Mouse (Mus musculus) left cerebral cortex, postnatal 4 days (tissue): ENCODE data around the gene Rnf126. TPM values are rescaled to one million over a fixed set of nuclear protein-coding genes. Genes with fewer than 3 reads are reported as not detected.

Experiments
- DNase-seq: peaks from one replicate; pipeline ENCODE4 v3.0.0-alpha.2; 2022
- intact Hi-C: fragments of 180-260 bp; cut with DNase I; formaldehyde crosslinking; loops from one replicate; pipeline ENCODE4 v1.15.1; 2025
- total RNA-seq, 2 experiments: library from RNA; stranded (reverse); gene quantifications; 2 replicates each; pipeline ENCODE4 v1.2.3; 2021

Gene Rnf126
- total RNA-seq, 2 experiments from 2014 or later = 85.0 to 95.3 TPM

DNA sequence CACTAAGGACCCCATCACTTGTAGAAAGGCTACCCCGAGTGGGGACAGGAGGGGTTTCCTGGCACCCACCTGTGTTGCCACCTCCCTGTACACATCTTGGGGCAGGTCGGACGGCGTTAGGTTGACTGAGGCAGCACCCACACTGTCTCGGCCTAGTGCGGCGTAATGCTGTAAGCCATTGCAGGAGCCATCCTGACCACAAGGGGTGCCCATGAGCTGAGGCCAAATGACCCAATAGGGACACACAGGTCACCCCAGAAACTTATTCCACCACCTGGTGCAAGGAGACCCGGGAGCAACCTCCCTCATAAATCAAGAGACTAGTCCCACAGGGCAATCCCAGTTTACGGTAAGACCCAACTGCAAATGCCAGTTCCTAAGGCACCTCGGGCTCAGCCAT, 28.5 kb downstream of the Rnf126 start:
- DNase-seq = no peak

DNA sequence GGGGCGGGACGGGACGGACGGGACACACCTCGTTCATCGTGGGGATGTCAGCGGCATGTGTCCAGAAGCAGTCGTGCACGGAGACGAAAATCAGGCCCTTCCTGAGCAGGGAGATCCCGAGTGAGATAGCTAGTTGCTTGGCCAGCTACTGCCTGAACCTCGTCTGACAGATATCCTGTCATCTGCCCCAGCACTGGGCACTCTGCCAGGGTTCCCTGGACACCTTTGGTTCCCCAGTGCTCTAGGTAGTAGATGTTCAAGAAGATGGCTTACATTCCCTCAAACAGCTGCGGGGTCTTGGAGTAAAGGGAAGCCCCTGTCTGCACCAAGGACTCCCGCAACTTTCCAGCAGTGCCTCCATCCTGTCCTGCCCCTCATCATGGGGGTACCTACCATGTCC, 30.0 kb downstream of the Rnf126 start:
- intact Hi-C loops = loop anchor here (10.0 kb wide), 1 partner anchor 1818 kb away; the partner anchor contains the start of gene Aes

More for the DNA sequence above, 28.5 kb downstream of the Rnf126 start:
- intact Hi-C loops = loop anchor here (10.0 kb wide), 1 partner anchor 1817 kb away; the partner anchor contains the start of gene Aes

DNA sequence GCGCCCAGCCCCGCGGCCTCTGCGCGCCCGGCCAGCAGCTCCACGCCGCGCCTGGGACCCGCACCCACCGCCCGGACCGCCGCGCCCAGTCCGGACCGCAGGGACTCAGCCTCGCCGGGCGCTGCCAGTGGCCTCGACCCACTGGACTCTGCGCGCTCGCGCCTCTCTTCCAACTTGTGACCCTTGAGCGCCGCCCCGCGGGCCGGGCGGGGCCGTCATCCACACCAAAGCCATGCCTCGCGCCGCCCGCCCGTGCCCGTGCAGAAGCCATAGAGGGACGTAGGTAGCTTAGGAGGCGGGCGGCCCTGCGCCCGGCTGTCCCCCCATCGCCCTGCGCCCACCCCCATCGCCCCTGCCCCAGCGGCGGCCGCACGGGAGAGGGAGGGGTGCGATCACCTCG, 31.4 kb downstream of the Rnf126 start:
- no peak for DNase-seq
- intact Hi-C loops = loop anchor here (10.0 kb wide), 1 partner anchor 1819 kb away; the partner anchor contains the start of gene Aes

More for the DNA sequence above, 30.0 kb downstream of the Rnf126 start:
- no peak for DNase-seq

DNA sequence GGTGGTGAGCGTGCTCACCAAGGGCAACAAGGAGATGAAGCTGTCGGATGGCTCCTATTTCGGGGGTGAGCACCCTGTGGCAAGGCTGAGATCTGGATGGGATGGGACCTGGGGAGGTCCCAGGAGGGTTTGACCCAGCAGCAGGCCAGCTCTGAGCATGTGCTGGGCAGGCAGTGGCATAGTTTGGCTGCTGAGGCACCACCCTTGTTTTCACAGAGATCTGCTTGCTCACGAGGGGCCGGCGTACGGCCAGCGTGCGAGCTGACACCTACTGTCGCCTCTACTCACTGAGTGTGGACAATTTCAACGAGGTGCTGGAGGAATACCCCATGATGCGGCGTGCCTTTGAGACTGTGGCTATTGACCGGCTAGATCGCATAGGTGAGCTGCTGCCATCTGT, 32.9 kb downstream of the Rnf126 start:
- intact Hi-C loops = loop anchor here (10.0 kb wide), 1 partner anchor 1821 kb away; the partner anchor contains the start of gene Aes
- DNase-seq = no peak

DNA sequence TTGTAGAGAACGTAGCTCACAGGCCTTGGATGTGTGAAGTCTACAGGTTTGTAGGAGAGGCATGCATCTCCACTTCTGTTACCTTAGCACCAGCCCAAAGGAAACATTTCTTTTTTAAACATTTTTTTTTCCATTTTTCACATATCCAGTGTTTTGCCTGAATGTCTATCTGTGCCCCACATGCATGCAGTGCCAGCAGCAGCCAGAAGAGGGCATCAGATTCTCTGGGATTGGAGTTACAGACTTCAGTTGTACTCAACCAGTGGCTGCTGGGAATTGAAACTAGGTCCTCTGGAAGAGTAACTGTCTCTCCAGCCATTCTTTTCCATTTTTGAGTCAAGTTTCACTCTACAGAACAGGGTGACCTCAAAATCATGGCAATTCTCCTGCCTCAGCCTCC, 34.3 kb downstream of the Rnf126 start:
- no peak for DNase-seq
- intact Hi-C loops = loop anchor here (10.0 kb wide), 1 partner anchor 1822 kb away; the partner anchor contains the start of gene Aes

DNA sequence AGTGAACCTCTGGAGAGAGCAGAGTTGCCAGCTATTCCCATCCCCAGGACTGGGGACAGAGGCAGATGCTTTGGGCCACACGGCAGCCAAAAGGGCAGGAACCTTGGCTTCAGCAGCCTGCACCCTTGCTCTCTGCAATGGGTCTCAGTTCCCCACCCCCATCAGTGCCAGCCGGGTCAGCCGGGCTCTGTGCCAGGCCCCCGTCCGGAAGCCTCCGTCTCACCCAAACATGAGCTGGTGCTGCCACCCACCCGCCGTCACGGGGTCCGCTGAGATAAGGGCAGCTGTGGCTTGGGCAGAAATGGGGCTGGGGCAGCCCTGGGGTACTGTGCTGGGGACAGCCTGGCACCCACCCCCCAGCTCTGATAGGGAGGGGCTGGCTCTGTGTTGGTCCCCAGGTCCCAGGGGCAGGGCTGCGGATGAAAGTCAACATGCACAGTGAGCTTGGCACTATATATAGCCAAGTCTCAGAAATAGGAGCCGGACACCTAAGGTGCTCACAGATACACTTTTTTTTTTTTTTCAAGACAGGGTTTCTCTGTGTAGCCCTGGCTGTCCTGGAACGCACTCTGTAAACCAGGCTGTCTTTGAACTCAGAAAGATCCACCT, 37.3 kb downstream of the Rnf126 start:
- intact Hi-C loops = no loop called here
- peak; percentile 63 for DNase-seq

DNA sequence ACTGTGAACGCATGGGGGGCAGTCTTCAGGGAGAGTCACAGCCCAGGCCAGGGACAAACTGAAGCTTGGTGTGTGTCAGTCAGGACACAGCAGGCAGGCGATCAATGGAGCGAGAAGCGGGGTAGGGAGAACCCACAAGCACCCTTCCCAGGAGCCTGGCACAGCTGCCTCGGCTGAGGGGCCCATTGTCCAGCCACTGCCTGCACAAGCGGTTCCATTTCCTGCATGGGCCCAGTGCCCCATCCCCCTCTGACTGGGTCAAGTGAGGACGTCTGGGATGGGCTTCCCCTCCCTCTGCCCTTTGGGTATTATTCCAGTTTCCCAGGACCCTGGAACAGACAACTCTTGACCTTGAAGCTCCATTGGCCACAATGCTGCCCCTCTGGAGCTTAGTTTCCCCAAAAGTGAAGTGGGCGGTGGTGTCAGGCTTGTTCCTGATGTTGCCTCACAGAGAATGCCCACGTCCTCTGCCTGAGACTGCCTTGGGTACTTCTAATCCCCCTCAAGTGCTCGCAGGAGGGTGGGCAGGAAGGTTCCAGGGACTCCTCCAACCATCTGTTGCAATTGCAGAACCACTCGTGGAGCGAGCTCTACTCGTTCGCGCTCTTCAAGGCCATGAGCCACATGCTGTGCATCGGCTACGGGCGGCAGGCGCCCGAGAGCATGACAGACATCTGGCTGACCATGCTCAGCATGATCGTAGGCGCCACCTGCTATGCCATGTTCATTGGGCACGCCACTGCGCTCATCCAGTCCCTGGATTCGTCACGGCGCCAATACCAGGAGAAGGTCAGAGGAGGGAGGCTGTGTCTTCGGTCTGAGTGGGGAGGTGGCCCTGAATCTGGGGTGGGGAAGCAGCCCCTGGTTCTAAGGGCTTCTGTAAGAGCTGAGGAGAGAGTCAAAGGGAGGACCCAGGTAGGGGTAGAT, 38.2 kb downstream of the Rnf126 start:
- no peak for DNase-seq
- intact Hi-C loops = no loop called here

DNA sequence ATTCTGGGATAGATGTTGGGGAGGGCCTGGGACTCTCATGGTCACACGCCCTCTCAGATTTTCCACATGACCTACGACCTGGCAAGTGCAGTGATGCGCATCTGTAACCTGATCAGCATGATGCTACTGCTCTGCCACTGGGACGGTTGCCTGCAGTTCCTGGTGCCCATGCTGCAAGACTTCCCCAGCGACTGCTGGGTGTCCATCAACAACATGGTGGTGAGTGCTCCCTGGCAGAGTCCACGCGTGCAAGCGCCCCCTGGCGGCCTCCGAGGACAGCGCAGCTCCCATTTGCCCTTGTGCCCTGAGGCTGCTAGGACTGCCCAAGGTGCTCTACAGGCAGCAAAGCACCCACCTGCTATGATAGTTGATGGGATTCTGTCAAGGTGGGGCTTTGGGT, 40.7 kb downstream of the Rnf126 start:
- no peak for DNase-seq
- intact Hi-C loops = no loop called here

DNA sequence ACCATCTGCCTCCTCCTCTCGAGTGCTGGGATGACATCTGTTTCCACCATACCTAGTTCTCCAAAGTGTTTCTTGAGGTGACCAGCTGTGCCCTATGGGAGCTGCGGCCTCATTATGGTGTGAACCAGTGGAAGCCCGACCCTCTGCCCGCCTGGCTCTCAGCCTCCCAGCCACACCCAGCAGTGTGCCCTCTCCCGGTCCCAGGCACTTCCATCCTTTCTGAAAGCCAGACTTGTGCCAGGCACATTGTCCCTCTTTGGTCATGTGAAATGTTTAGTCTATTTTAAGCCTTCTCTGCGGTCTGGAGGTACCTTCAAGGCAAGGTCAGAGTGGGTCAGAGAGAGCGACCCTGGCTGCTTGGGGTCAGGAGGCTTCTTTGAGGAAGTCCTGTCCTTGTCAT, 43.1 kb downstream of the Rnf126 start:
- intact Hi-C loops = no loop called here
- DNase-seq = no peak

DNA sequence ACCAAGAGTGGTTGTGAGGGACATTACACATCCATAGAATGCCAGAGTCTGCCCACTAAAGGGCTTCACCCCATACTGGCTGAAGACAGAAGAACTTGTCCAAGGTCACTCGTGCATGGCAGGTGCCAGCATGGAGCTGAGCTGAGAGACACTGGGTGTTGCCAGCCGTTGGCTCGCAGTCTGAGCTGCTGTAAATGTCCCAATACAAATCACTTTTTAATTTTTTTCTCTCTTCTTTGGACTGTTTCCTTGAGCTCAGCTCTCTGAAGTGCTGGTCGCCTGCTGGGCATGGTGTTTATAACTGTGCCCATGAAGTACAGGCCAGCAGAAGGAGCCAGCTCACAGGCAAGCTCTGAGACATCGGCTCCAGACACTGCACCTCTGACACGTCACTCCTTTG, 43.7 kb downstream of the Rnf126 start:
- DNase-seq = peak; percentile 67
- intact Hi-C loops = no loop called here

DNA sequence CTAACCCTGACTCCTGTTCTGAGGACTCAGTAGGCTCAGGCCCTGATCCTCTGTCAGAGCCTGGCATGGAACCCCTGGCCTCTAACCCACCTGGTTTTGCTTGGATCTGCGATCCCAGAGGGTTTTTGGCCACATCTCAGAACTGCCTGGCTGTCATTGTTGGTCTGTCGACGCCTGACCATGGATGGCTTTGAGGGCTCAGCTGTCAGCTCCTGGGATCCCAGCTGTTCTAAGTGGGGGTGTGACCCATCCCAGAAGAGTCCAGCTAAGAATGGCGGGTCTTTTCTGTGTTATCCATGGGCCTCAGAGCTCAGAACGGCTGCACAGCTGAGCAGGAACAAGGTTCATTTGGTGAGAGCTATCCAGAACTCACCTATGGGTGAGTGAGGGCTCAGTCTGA, 45.7 kb downstream of the Rnf126 start:
- DNase-seq = no peak
- intact Hi-C loops = no loop called here

DNA sequence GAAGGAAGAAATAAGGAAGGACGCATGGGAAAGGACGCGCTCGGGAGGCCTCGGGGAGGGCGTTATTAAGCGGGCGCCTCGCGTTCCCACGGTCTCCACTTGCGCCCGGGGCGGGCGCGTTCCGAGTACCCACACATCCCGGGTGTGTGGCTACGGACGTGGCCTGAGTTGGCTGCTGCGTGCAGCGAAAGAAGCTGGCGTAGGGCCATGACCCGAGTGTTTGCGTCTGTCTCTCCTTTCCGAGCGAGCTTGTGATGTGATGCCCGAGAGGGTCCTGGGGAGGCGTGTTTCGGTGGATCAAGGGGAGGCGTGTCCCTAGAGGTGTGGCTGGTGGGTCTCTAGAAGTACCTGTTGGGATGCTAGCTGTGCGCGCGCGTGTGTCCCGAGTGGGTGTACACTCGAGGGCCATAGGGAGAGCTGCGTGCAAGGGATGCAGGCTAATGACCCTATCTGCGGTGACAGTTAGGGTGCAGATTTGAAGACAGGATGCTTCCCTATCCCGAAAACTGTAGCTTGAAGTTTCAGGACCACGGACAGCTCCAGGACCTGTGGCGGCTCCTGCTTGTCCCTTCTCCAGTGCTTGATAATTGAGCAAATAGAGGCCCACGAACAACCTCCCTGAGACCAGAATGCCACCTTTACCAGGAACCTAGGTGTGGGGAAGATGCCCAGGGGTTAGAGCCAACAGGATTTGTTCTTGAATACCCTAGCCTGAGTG, 49.0 kb downstream of the Rnf126 start:
- intact Hi-C loops = loop anchor here (2.0 kb wide), 1 partner anchor 13 kb away; the partner anchor contains the start of gene Bsg
- peak; percentile 55 for DNase-seq

DNA sequence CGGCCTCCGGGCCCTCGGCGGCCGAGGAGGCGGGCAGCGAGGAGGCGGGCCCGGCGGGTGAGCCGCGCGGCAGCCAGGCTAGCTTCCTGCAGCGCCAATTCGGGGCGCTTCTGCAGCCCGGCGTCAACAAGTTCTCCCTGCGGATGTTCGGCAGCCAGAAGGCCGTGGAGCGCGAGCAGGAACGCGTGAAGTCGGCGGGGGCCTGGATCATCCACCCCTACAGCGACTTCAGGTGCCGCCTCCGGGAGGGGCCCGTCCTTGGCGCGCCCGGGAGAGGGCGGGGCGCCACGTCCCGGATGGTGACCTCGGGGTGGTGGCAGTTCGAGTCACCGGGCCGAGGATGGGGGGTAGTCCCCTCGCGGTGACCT, 49.8 kb downstream of the Rnf126 start:
- intact Hi-C loops = no loop called here

DNA sequence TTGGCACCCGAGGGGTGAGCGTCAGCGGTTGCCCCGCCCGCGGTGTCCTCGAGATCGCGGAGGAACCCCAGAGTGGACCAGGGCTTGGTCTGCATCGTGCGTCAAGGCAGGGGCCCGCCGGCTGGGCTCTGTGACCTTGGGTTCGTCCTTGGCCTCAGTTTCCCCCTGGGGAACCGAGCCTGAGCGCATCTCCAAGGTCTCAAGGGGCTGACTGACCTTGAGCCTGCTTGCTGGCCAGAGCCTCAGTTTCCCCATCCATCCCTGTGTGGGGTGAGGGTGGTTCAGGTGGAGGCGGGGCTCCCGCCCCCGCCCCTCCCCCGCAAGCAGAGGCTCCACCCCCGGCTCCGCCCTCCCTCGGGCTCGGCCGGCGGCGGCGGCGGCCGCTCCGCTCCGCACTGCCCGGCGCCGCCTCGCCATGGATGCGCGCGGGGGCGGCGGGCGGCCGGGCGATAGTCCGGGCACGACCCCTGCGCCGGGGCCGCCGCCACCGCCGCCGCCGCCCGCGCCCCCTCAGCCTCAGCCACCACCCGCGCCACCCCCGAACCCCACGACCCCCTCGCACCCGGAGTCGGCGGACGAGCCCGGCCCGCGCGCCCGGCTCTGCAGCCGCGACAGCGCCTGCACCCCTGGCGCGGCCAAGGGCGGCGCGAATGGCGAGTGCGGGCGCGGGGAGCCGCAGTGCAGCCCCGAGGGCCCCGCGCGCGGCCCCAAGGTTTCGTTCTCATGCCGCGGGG, 50.3 kb downstream of the Rnf126 start, which contains the start of gene Hcn2:
Hcn2 (plus strand) TSS at position 381 of the 734 bp plus-strand sequence.
- DNase-seq = no peak
- intact Hi-C loops = no loop called here

More for the DNA sequence above, 49.8 kb downstream of the Rnf126 start:
- DNase-seq = no peak

DNA sequence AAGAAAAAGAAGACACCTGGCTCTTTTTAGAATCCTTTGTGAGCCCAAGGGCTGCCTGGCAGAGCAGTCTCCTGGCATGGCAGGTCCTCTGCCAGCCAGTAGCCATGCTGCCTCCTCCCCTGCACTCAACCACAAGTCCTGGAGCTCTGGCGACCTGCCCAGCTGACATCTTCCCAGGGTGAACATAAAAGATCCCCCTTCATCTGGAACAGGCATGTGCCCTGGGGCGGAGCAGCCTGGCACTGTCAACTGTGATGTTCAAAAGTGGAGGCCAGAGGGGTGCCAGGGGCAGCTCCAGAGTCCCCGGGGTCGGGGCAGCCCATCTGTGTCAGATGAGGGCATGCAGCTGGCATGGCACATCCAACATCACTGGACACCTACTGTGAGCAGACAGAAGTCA, 51.8 kb downstream of the Rnf126 start:
- DNase-seq = peak; percentile 87
- intact Hi-C loops = no loop called here

DNA sequence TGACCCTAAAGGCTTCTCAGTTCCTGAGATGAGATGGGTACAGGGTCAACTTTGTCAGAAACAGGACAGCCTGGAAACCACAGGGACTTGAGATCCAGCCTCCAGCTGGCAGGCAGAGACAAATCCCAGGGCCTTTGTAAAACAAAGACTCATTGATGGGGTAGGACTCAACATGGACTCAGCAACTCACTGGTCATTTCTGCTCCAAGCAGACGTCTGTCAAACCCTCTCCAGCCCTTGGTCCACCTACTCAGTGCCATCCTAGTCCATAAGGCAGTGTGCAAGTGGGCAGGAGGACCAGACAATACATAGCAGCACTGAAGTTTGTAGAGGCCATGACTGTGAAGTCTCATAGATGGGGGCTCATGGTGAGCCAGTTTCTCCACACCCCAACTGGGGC, 53.6 kb downstream of the Rnf126 start:
- no peak for DNase-seq
- intact Hi-C loops = no loop called here

DNA sequence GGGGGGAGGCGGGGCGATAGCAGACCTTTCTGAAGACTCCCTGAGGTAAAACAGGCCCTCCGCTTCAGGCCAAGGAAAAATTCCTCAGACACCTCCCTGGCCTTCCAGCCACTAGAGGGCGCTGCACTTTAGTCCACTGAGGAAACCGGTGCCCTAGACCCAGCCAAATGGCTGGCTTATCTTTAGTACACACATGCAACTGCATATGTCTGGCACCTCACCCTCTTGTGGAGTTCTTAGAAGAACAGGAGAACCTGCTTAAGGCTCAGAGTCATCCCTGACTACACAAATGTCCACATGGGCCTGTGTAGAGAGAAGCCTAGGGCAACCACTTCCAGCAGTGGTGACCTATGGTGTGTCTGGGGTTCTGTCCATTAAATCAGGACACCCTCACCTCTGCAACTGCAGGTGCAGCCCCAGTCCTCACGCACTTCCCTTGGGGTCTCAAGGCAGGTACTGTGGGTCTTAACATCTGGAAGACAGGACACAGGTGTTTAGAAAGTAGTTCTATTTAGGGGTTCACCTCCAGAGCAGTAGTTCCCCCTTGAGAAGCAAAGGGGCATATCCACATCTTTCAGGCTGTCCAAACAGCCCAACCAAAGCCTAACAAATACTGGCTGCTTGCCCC, 54.1 kb downstream of the Rnf126 start:
- intact Hi-C loops = no loop called here

DNA sequence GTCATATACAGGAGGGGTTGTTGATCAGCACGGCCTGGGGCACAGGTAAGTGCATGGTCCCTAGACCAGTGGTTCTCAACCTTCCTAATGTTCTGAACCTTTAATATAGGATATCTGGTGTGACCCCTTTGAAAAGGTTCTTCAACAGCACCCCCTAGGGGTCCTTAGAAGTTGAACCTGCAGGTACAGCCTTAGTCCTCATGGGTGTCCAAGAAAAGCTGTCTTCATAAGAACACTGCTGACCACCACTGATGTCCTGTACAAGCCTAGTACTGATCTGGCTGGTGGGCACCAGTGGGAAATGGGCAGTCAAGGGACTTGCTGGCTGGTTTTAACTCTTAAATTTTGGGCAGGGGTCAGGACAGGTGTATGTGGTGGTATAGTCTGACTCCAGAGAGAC, 54.7 kb downstream of the Rnf126 start:
- no peak for DNase-seq
- intact Hi-C loops = no loop called here

More for the DNA sequence above, 54.1 kb downstream of the Rnf126 start:
- DNase-seq = peak; percentile 87

DNA sequence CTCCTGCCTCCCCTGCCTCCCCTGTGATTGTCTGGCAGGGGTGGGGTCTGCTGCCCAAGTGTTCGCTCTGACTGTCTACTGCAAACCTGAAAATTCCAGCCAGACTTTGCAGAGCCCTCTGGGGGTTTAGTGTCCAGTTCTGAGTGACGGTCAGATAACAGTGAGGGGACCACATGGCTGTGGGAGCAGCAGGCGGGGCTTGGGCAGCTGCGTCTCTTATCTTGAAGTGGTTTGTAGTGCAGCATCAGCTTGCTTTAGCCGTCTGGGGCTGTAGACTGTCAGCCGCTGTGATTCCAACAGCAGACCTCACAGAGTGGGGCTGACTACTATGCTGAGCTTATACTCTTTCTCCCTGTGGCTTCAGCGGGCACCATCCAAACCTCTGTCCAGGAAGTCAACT, 57.4 kb downstream of the Rnf126 start:
- intact Hi-C loops = no loop called here
- no peak for DNase-seq

DNA sequence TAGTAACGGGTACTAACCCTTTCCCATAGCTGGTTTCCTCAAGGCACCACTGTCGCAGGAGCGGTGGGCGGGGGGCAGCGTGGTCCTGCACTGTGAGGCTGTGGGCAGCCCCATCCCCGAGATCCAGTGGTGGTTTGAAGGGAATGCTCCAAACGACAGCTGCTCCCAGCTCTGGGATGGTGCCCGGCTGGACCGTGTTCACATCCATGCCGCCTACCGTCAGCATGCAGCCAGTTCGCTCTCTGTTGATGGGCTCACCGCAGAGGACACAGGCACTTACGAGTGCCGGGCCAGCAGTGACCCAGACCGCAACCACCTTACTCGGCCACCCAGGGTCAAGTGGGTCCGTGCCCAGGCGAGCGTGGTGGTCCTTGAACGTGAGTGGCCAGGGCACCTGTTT, 58.1 kb downstream of the Rnf126 start:
- no peak for DNase-seq
- intact Hi-C loops = no loop called here
